Mouse (Mus musculus) myocyte (in vitro differentiated cells): ENCODE data around the gene Fbxo31.

Experiments used
- CEBPB ChIP-seq: IDR thresholded peaks from 2 replicates; pipeline ENCODE4 v1.6.1; 2011; ENCODE audit warnings: mild to moderate bottlenecking, moderate library complexity; ENCODE audit not compliant: poor library complexity, insufficient read depth, severe bottlenecking
- MAX ChIP-seq: IDR thresholded peaks from one replicate; pipeline ENCODE4 v1.6.1; 2011; ENCODE audit warnings: low read depth, mild to moderate bottlenecking, control low read depth
- POLR2A ChIP-seq: IDR thresholded peaks from one replicate; pipeline ENCODE4 v1.6.1; 2011; ENCODE audit warnings: low read depth, mild to moderate bottlenecking, control low read depth, moderate library complexity; ENCODE audit not compliant: insufficient read length
- SRF ChIP-seq: IDR thresholded peaks from one replicate; pipeline ENCODE4 v1.6.1; 2011; ENCODE audit warnings: low read depth; ENCODE audit not compliant: control insufficient read depth, insufficient read length

DNA sequence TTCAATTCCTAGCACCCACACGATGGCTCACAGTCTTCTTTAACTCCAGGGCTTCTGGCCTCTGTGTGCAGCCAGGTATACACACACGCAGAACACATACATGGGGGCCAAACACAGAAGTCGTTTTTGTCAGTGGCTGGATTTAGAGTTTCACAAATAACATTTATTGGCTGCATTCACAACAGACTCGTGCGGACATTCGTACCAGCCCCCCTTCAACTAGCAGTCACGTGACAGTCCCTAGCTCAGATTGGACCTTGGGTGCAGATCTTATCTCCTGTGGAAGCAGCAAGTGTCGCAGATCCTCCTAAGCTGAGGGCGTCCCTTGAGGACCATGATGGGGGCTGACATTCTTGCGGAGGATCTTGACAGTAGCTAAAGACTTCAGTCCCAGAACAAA is 48.0 kb downstream of the Fbxo31 start:
- TF ChIP-seq SRF (no peak), MAX (no peak), POLR2A (no peak), CEBPB (no peak)
